Comparison of ENCODE assay signal across 8 mouse cellular contexts in the genomic region with DNA sequence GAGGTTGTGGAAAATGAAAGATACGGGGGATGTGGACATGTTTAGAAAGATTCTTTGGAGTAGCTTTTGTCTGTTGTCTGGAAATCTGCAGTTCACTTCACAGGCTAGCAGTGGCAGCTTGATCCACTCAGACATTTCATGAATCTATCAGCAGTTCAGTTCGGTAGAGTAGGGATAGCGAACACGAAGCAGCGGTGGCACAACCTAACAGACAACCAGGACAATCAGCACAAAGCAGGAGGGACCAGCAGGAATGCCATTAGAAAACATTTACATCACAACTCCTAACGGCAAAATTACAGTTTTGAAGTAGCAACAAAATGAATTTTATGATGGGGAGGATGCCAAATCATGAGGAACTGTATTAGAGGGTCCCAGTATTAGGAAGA. TPM values are rescaled to one million over a fixed set of nuclear protein-coding genes. Genes with fewer than 3 reads are reported as not detected.
DNase-seq lines count a peak whose midpoint lies in the region; ATAC-seq and TF ChIP-seq lines count a peak whose summit lies in the region.

No protein-coding gene starts in this region.

- intact Hi-C loops in left cerebral cortex, postnatal 14 days (cut with DNase I): no loop called here

- peaks cover 19% of the 10 kb centered on the region for H3K79me2 ChIP-seq in CH12.LX (replicated peaks; ENCODE audit: control insufficient read depth, extremely low read depth, insufficient read depth, poor library complexity, severe bottlenecking)

- in situ Hi-C loops in CH12.LX (cut with MboI; ENCODE audit: low pct_ligation_motif_present, low pct_unique_long_range_greater_than_20kb, low sequenced_read_pairs): no loop called here

- dilution Hi-C loops in CH12.LX (cut with MboI; ENCODE audit: extremely low pct_ligation_motif_present, extremely low pct_unique_long_range_greater_than_20kb, low sequenced_read_pairs): no loop called here

- no peak for TF ChIP-seq EP300 in CH12.LX (IDR thresholded peaks at IDR 0.05; ENCODE audit: low read length)

- H3K27me3 ChIP-seq in CH12.LX (replicated peaks): no peaks in the 10 kb centered on the region
- H3K27me3 ChIP-seq in forebrain, embryonic 16.5 days (replicated peaks; ENCODE audit: control insufficient read depth, insufficient read depth, low read length): no peaks in the 10 kb centered on the region
- H3K27me3 ChIP-seq in liver, embryonic 16.5 days (ENCODE audit: control insufficient read depth, insufficient read depth, low read depth, low read length): no peaks in the 10 kb centered on the region

- peak overlapping the region; percentile 39 to 81 (median 46) for H3K4me3 ChIP-seq in CH12.LX (replicated peaks in 1 of 3; ENCODE audit: low read depth in 2 of 3, low read length in 2 of 3, poor library complexity in 1 of 3)
- H3K4me3 ChIP-seq in forebrain, embryonic 16.5 days (replicated peaks; ENCODE audit: low read length): peak overlapping the region; percentile 91
- H3K4me3 ChIP-seq in liver, embryonic 16.5 days (ENCODE audit: low read depth, low read length): peak overlapping the region; percentile 87

- H3K4me1 ChIP-seq in CH12.LX (ENCODE audit: control insufficient read depth in 1 of 2, insufficient read depth in 2 of 2): peaks cover 0 to 18% of the 10 kb centered on the region in 2 experiments; a peak in 2 of 4 replicates
- H3K4me1 ChIP-seq in forebrain, embryonic 16.5 days (replicated peaks; ENCODE audit: control insufficient read depth, insufficient read depth, low read length): peaks cover 17% of the 10 kb centered on the region
- peaks cover 16% of the 10 kb centered on the region for H3K4me1 ChIP-seq in liver, embryonic 16.5 days (ENCODE audit: control insufficient read depth, low read depth, low read length)

- peak overlapping the region; percentile 96 for H3K27ac ChIP-seq in CH12.LX (ENCODE audit: insufficient read depth, low read depth)
- peak overlapping the region; percentile 63 for H3K27ac ChIP-seq in forebrain, embryonic 16.5 days (ENCODE audit: low read length)
- peak overlapping the region; percentile 96 for H3K27ac ChIP-seq in liver, embryonic 16.5 days (ENCODE audit: low read length)

- H3K36me3 ChIP-seq in CH12.LX (replicated peaks in 1 of 2; ENCODE audit: control insufficient read depth in 1 of 2, insufficient read depth in 1 of 2, low read length in 1 of 2): peaks cover 25 to 42% of the 10 kb centered on the region in 2 experiments
- peaks cover 22% of the 10 kb centered on the region for H3K36me3 ChIP-seq in forebrain, embryonic 16.5 days (ENCODE audit: control insufficient read depth, insufficient read depth)
- peaks cover 17% of the 10 kb centered on the region for H3K36me3 ChIP-seq in liver, embryonic 16.5 days (ENCODE audit: control insufficient read depth, insufficient read depth)

- ATAC-seq in forebrain, embryonic 16.5 days: no peak
- no peak for ATAC-seq in liver, embryonic 16.5 days (ENCODE audit: low read depth)

- TF ChIP-seq POLR2A in CH12.LX (IDR thresholded peaks at IDR 0.05; ENCODE audit: low read depth, low read length): no peak

- 70% methylated on average over 6 of the region's 6 CpGs for WGBS in forebrain, embryonic 16.5 days
- 58% methylated on average over 6 of the region's 6 CpGs for WGBS in liver, embryonic 16.5 days (ENCODE audit: insufficient replicate concordance)

- DNase-seq in heart, adult 11 months: peak; percentile 88
- no peak for DNase-seq in heart, adult 9 months (ENCODE audit: low spot score in 2 of 2)
- no peak for DNase-seq in CH12.LX (ENCODE audit: extremely low read depth)
- no peak for DNase-seq in yolk sac, embryonic 10.5 days (ENCODE audit: low spot score)
- no peak for DNase-seq in left cerebral cortex, postnatal 14 days (ENCODE audit: low spot score in 2 of 2)
- no peak for DNase-seq in left cerebral cortex, adult 11 months (ENCODE audit: low spot score)

- peak overlapping the region; percentile 93 for H3K4me2 ChIP-seq in CH12.LX (ENCODE audit: insufficient read depth, low read depth, poor library complexity, severe bottlenecking)
- peak overlapping the region; percentile 92 for H3K4me2 ChIP-seq in forebrain, embryonic 16.5 days (ENCODE audit: low read length)
- peak overlapping the region; percentile 92 for H3K4me2 ChIP-seq in liver, embryonic 16.5 days (ENCODE audit: low read depth, low read length)

- H3K9ac ChIP-seq in CH12.LX (ENCODE audit: insufficient read depth, low read depth): peak overlapping the region; percentile 96
- H3K9ac ChIP-seq in forebrain, embryonic 16.5 days (replicated peaks; ENCODE audit: low read depth, low read length): no peak overlapping the region; the same call in 1 of the 2 replicates
- peak overlapping the region; percentile 90 for H3K9ac ChIP-seq in liver, embryonic 16.5 days (ENCODE audit: low read depth, low read length)

- H3K9me3 ChIP-seq in CH12.LX (replicated peaks; ENCODE audit: low read length): no peaks in the 10 kb centered on the region
- H3K9me3 ChIP-seq in forebrain, embryonic 16.5 days (ENCODE audit: control insufficient read depth, low read length): no peaks in the 10 kb centered on the region
- no peaks in the 10 kb centered on the region for H3K9me3 ChIP-seq in liver, embryonic 16.5 days (replicated peaks; ENCODE audit: control insufficient read depth, low read length)

- no peak for TF ChIP-seq RAD21 in CH12.LX (IDR thresholded peaks at IDR 0.05; ENCODE audit: low read depth, low read length)

- TF ChIP-seq CTCF in CH12.LX (conservative IDR thresholded peaks at IDR 0.05 in 1 of 2, IDR thresholded peaks at IDR 0.05 in 1 of 2; ENCODE audit: low read depth in 2 of 2, low read length in 2 of 2): no peak

TF ChIP-seq in CH12.LX, 34 proteins besides CTCF, POLR2A, EP300 and RAD21:
- no peak for TF ChIP-seq ZMIZ1 (IDR thresholded peaks at IDR 0.05; ENCODE audit: low read depth, low read length)
- TF ChIP-seq JUN (IDR thresholded peaks at IDR 0.05; ENCODE audit: insufficient read depth, low read depth, low read length): no peak
- no peak for TF ChIP-seq ETS1 (conservative IDR thresholded peaks at IDR 0.05; ENCODE audit: low read depth, low read length)
- no peak for TF ChIP-seq IRF4 (IDR thresholded peaks at IDR 0.05; ENCODE audit: low read depth, low read length)
- TF ChIP-seq NELFE (IDR thresholded peaks at IDR 0.05; ENCODE audit: low read depth, low read length): no peak
- no peak for TF ChIP-seq BHLHE40 (IDR thresholded peaks at IDR 0.05; ENCODE audit: low read depth, low read length)
- TF ChIP-seq RCOR1 (conservative IDR thresholded peaks at IDR 0.05; ENCODE audit: low read depth, low read length): no peak
- peak; percentile 51; the same call in 1 of the 2 replicates for TF ChIP-seq SIN3A (IDR thresholded peaks at IDR 0.05; ENCODE audit: low read length)

RNA-seq across cellular contexts. Expression of a gene that starts 0.5 kb away (rescaled TPM):
- total RNA-seq in CH12.LX (2012; rRNA removed): 49.9 and 54.8 TPM in 2 replicates
- 17.8 and 18.6 TPM in 2 replicates for total RNA-seq in CH12.LX (2014; rRNA removed)
- 31.0 and 33.0 TPM in 2 replicates for polyA plus RNA-seq in CH12.LX (2012; ENCODE audit: insufficient read length, low read depth)
- 67.3 and 75.9 TPM in 2 replicates for polyA plus RNA-seq in forebrain, embryonic 16.5 days (2015; fragmentation: Nextera tagmentation; extraction: Ambion mirVana)
- 19.8 and 20.5 TPM in 2 replicates for polyA plus RNA-seq in liver, embryonic 16.5 days (2015; fragmentation: Nextera tagmentation; extraction: Ambion mirVana)
- 100 to 1,000 TPM; 134 to 142 TPM for total RNA-seq in left cerebral cortex, postnatal 14 days (2021)

RNA-seq across cellular contexts. Expression of a gene that starts 9.5 kb away (rescaled TPM):
- total RNA-seq in CH12.LX (2012; rRNA removed): 5.5 and 5.6 TPM in 2 replicates
- total RNA-seq in CH12.LX (2014; rRNA removed): 4.2 and 4.7 TPM in 2 replicates
- 4.8 and 4.9 TPM in 2 replicates for polyA plus RNA-seq in CH12.LX (2012; ENCODE audit: insufficient read length, low read depth)
- 1.7 and 1.8 TPM in 2 replicates for polyA plus RNA-seq in forebrain, embryonic 16.5 days (2015; fragmentation: Nextera tagmentation; extraction: Ambion mirVana)
- polyA plus RNA-seq in liver, embryonic 16.5 days (2015; fragmentation: Nextera tagmentation; extraction: Ambion mirVana): 2.4 and 2.6 TPM in 2 replicates
- 1 to 10 TPM; 3.5 to 4.0 TPM for total RNA-seq in left cerebral cortex, postnatal 14 days (2021)

RNA-seq across cellular contexts. Expression of a gene that starts 9.7 kb away (rescaled TPM):
- 33.3 and 33.6 TPM in 2 replicates for total RNA-seq in CH12.LX (2012; rRNA removed)
- 18.7 and 20.4 TPM in 2 replicates for total RNA-seq in CH12.LX (2014; rRNA removed)
- 35.2 and 37.3 TPM in 2 replicates for polyA plus RNA-seq in CH12.LX (2012; ENCODE audit: insufficient read length, low read depth)
- polyA plus RNA-seq in forebrain, embryonic 16.5 days (2015; fragmentation: Nextera tagmentation; extraction: Ambion mirVana): 9.7 and 10.5 TPM in 2 replicates
- 11.4 and 12.8 TPM in 2 replicates for polyA plus RNA-seq in liver, embryonic 16.5 days (2015; fragmentation: Nextera tagmentation; extraction: Ambion mirVana)
- total RNA-seq in left cerebral cortex, postnatal 14 days (2021): 1 to 10 TPM; 7.4 to 9.0 TPM

RNA-seq across cellular contexts. Expression of a gene that starts 21.8 kb away (rescaled TPM):
- total RNA-seq in CH12.LX (2012; rRNA removed) (165 and 169 TPM in 2 replicates), CH12.LX (2014; rRNA removed) (85.7 and 97.0 TPM in 2 replicates)
- 139 and 143 TPM in 2 replicates for polyA plus RNA-seq in CH12.LX (2012; ENCODE audit: insufficient read length, low read depth)
- polyA plus RNA-seq in forebrain, embryonic 16.5 days (2015; fragmentation: Nextera tagmentation; extraction: Ambion mirVana): 91.7 and 95.1 TPM in 2 replicates
- polyA plus RNA-seq in liver, embryonic 16.5 days (2015; fragmentation: Nextera tagmentation; extraction: Ambion mirVana): 50.3 and 50.8 TPM in 2 replicates
- 100 to 1,000 TPM in 1 of 2 experiments, 10 to 100 TPM in 1; 97.6 to 104 TPM for total RNA-seq in left cerebral cortex, postnatal 14 days (2021)

RNA-seq across cellular contexts. Expression of a gene that starts 22.0 kb away (rescaled TPM):
- total RNA-seq in CH12.LX (2012; rRNA removed) (131 and 158 TPM in 2 replicates), CH12.LX (2014; rRNA removed) (115 and 117 TPM in 2 replicates)
- polyA plus RNA-seq in CH12.LX (2012; ENCODE audit: insufficient read length, low read depth): 149 and 162 TPM in 2 replicates
- 175 and 186 TPM in 2 replicates for polyA plus RNA-seq in forebrain, embryonic 16.5 days (2015; fragmentation: Nextera tagmentation; extraction: Ambion mirVana)
- 73.9 and 82.3 TPM in 2 replicates for polyA plus RNA-seq in liver, embryonic 16.5 days (2015; fragmentation: Nextera tagmentation; extraction: Ambion mirVana)
- 10 to 100 TPM; 48.6 to 50.3 TPM for total RNA-seq in left cerebral cortex, postnatal 14 days (2021)
